Mouse (Mus musculus) bone marrow macrophage, adult 2 months (primary cell): ENCODE data around the gene Immp2l.

Source experiments
- CTCF ChIP-seq: IDR thresholded peaks from 2 replicates; pipeline ENCODE4 v1.5.1; 2012; ENCODE audit warnings: low read depth, mild to moderate bottlenecking, low read length, moderate library complexity
- POLR2A ChIP-seq: IDR thresholded peaks from 2 replicates; pipeline ENCODE4 v1.6.1; 2012; ENCODE audit warnings: mild to moderate bottlenecking, low read depth, low read length, borderline replicate concordance

- no peak for TF ChIP-seq CTCF
- TF ChIP-seq POLR2A = no peak
Measured at GRCm38 (mm10) chr12:41314811-41315461, 291.0 kb downstream of the Immp2l start.
